Comparison of ENCODE assay signal across 13 mouse cellular contexts in genomic region chr17:30859989-30860585, GRCm38 (mm10). TPM values are rescaled to one million over a fixed set of nuclear protein-coding genes. Genes with fewer than 3 reads are reported as not detected.
DNase-seq lines count a peak whose midpoint lies in the region; ATAC-seq and TF ChIP-seq lines count a peak whose summit lies in the region.
"Had no signal": no experiment of that assay in that cellular context is flagged by ENCODE, and none has a peak within 500 bp of the region (broad histone marks: within the 10 kb centered on the region; RNA-seq: fewer than 3 reads in every experiment).

No protein-coding gene starts in this region.

- no peak; the same call in 1 of the 2 replicates for ATAC-seq in embryonic facial prominence, embryonic 12.5 days (ENCODE audit: insufficient number of reproducible peaks, insufficient read depth, low FRiP score, low TSS enrichment)
- peak; percentile 74 for ATAC-seq in forebrain, embryonic 13.5 days
- ATAC-seq in hindbrain, embryonic 15.5 days (ENCODE audit: low FRiP score, low read depth) = 0 out of 2 replicates have a peak, but pooled peaks have one; percentile 49
- no peak; the same call in 1 of the 2 replicates for ATAC-seq in midbrain, postnatal 0 days (ENCODE audit: low FRiP score)
- no peak for ATAC-seq in kidney, embryonic 16.5 days (ENCODE audit: low FRiP score, low TSS enrichment)
- no peak for ATAC-seq in heart, embryonic 12.5 days (ENCODE audit: insufficient number of reproducible peaks, low FRiP score)
- ATAC-seq: liver, embryonic 12.5 days had no signal

- H3K4me2 ChIP-seq in embryonic facial prominence, embryonic 12.5 days (replicated peaks) = no peak overlapping the region
- H3K4me2 ChIP-seq in forebrain, embryonic 13.5 days = no peak overlapping the region
- H3K4me2 ChIP-seq in hindbrain, embryonic 15.5 days = no peak overlapping the region
- no peak overlapping the region for H3K4me2 ChIP-seq in midbrain, postnatal 0 days (ENCODE audit: low read depth, low read length, poor library complexity, severe bottlenecking)
- no peak overlapping the region for H3K4me2 ChIP-seq in kidney, embryonic 16.5 days (replicated peaks; ENCODE audit: low read depth, low read length)
- no peak overlapping the region for H3K4me2 ChIP-seq in heart, embryonic 12.5 days
- H3K4me2 ChIP-seq: liver, embryonic 12.5 days had no signal

- no peak for TF ChIP-seq CTCF in midbrain, postnatal 0 days (IDR thresholded peaks at IDR 0.05)

- no peaks in the 10 kb centered on the region for H3K36me3 ChIP-seq in embryonic facial prominence, embryonic 12.5 days
- no peaks in the 10 kb centered on the region for H3K36me3 ChIP-seq in forebrain, embryonic 13.5 days (ENCODE audit: poor library complexity, severe bottlenecking)
- H3K36me3 ChIP-seq in hindbrain, embryonic 15.5 days = no peaks in the 10 kb centered on the region
- no peaks in the 10 kb centered on the region for H3K36me3 ChIP-seq in midbrain, postnatal 0 days (ENCODE audit: insufficient read depth, low read length)
- H3K36me3 ChIP-seq in kidney, embryonic 16.5 days (ENCODE audit: insufficient read depth, low read length) = no peaks in the 10 kb centered on the region
- no peaks in the 10 kb centered on the region for H3K36me3 ChIP-seq in heart, embryonic 12.5 days
- H3K36me3 ChIP-seq: heart, embryonic 10.5 days; liver, embryonic 12.5 days had no signal

- DNase-seq in midbrain, postnatal 0 days (ENCODE audit: low spot score) = peak; percentile 36
- DNase-seq in spleen, postnatal 14 days (ENCODE audit: low spot score in 2 of 2) = no peak
- DNase-seq: right cerebral cortex, postnatal 14 days; thymus, postnatal 36 days had no signal

- no peaks in the 10 kb centered on the region for H3K27me3 ChIP-seq in embryonic facial prominence, embryonic 12.5 days
- H3K27me3 ChIP-seq in forebrain, embryonic 13.5 days = no peaks in the 10 kb centered on the region
- no peaks in the 10 kb centered on the region for H3K27me3 ChIP-seq in hindbrain, embryonic 15.5 days
- H3K27me3 ChIP-seq in midbrain, postnatal 0 days (ENCODE audit: insufficient read depth, low read length) = no peaks in the 10 kb centered on the region
- H3K27me3 ChIP-seq in kidney, embryonic 16.5 days (ENCODE audit: insufficient read depth, low read length) = no peaks in the 10 kb centered on the region
- H3K27me3 ChIP-seq in heart, embryonic 12.5 days (replicated peaks) = no peaks in the 10 kb centered on the region

- WGBS in embryonic facial prominence, embryonic 12.5 days = 55% methylated on average over 10 of the region's 10 CpGs
- 12% methylated on average over 10 of the region's 10 CpGs for WGBS in forebrain, embryonic 13.5 days
- 18% methylated on average over 10 of the region's 10 CpGs for WGBS in hindbrain, embryonic 15.5 days
- WGBS in midbrain, postnatal 0 days = 15% methylated on average over 10 of the region's 10 CpGs
- 39% methylated on average over 10 of the region's 10 CpGs for WGBS in kidney, embryonic 16.5 days
- WGBS in heart, embryonic 12.5 days = 57% methylated on average over 10 of the region's 10 CpGs

- peak overlapping the region; percentile 17; the same call in 1 of the 2 replicates for H3K27ac ChIP-seq in embryonic facial prominence, embryonic 12.5 days
- peak overlapping the region; percentile 44 for H3K27ac ChIP-seq in forebrain, embryonic 13.5 days
- no peak overlapping the region for H3K27ac ChIP-seq in hindbrain, embryonic 15.5 days (replicated peaks)
- H3K27ac ChIP-seq in midbrain, postnatal 0 days (ENCODE audit: low read depth, low read length) = no peak overlapping the region
- no peak overlapping the region for H3K27ac ChIP-seq in kidney, embryonic 16.5 days (ENCODE audit: low read length)
- no peak overlapping the region for H3K27ac ChIP-seq in heart, embryonic 12.5 days (ENCODE audit: poor library complexity, severe bottlenecking)
- H3K27ac ChIP-seq: heart, embryonic 10.5 days; liver, embryonic 12.5 days had no signal

- no peak overlapping the region for H3K9ac ChIP-seq in embryonic facial prominence, embryonic 12.5 days
- H3K9ac ChIP-seq in forebrain, embryonic 13.5 days = no peak overlapping the region
- H3K9ac ChIP-seq in hindbrain, embryonic 15.5 days = no peak overlapping the region
- H3K9ac ChIP-seq in midbrain, postnatal 0 days (replicated peaks; ENCODE audit: low read length, poor library complexity, severe bottlenecking) = 0 out of 2 replicates have a peak overlapping the region, but pooled peaks have one; percentile 19
- H3K9ac ChIP-seq in kidney, embryonic 16.5 days (replicated peaks; ENCODE audit: low read length) = no peak overlapping the region
- H3K9ac ChIP-seq in heart, embryonic 12.5 days = no peak overlapping the region
- H3K9ac ChIP-seq: liver, embryonic 12.5 days had no signal

- no peak overlapping the region for H3K4me3 ChIP-seq in embryonic facial prominence, embryonic 12.5 days
- H3K4me3 ChIP-seq in forebrain, embryonic 13.5 days = no peak overlapping the region
- H3K4me3 ChIP-seq in hindbrain, embryonic 15.5 days = no peak overlapping the region
- H3K4me3 ChIP-seq in midbrain, postnatal 0 days (ENCODE audit: low read depth, low read length) = no peak overlapping the region
- H3K4me3 ChIP-seq in kidney, embryonic 16.5 days (ENCODE audit: low read length) = no peak overlapping the region
- H3K4me3 ChIP-seq in heart, embryonic 12.5 days = no peak overlapping the region
- H3K4me3 ChIP-seq: heart, embryonic 10.5 days; liver, embryonic 12.5 days; myocyte had no signal

- H3K4me1 ChIP-seq in embryonic facial prominence, embryonic 12.5 days = peaks cover 4% of the 10 kb centered on the region; the same call in 1 of the 2 replicates
- H3K4me1 ChIP-seq in forebrain, embryonic 13.5 days = peaks cover 24% of the 10 kb centered on the region
- H3K4me1 ChIP-seq in hindbrain, embryonic 15.5 days (replicated peaks) = peaks cover 12% of the 10 kb centered on the region; the same call in 1 of the 2 replicates
- H3K4me1 ChIP-seq in midbrain, postnatal 0 days (ENCODE audit: insufficient read depth, low read length) = peaks cover 4% of the 10 kb centered on the region; the same call in 1 of the 2 replicates
- 0 out of 2 replicates have a peak, but pooled peaks cover 7% of the 10 kb centered on the region for H3K4me1 ChIP-seq in kidney, embryonic 16.5 days (ENCODE audit: insufficient read depth, low read length)
- peaks cover 5% of the 10 kb centered on the region; the same call in 1 of the 2 replicates for H3K4me1 ChIP-seq in heart, embryonic 12.5 days (replicated peaks)

- no peaks in the 10 kb centered on the region for H3K9me3 ChIP-seq in embryonic facial prominence, embryonic 12.5 days
- H3K9me3 ChIP-seq in forebrain, embryonic 13.5 days (replicated peaks) = no peaks in the 10 kb centered on the region
- no peaks in the 10 kb centered on the region for H3K9me3 ChIP-seq in hindbrain, embryonic 15.5 days
- no peaks in the 10 kb centered on the region for H3K9me3 ChIP-seq in midbrain, postnatal 0 days (ENCODE audit: low read length)
- no peaks in the 10 kb centered on the region for H3K9me3 ChIP-seq in kidney, embryonic 16.5 days (ENCODE audit: low read length)
- no peaks in the 10 kb centered on the region for H3K9me3 ChIP-seq in heart, embryonic 12.5 days (replicated peaks)
- H3K9me3 ChIP-seq: heart, embryonic 10.5 days; liver, embryonic 12.5 days had no signal

RNA-seq across cellular contexts. Expression of gene Glp1r, which starts 41.5 kb away (rescaled TPM):
- polyA plus RNA-seq in embryonic facial prominence, embryonic 12.5 days (2016; fragmentation: Nextera tagmentation; extraction: Ambion mirVana) = not detected in 2 replicates
- 0.06 TPM in 1 of 2 replicates, not detected in the other for polyA plus RNA-seq in forebrain, embryonic 13.5 days (2015; fragmentation: Nextera tagmentation; extraction: Ambion mirVana)
- polyA plus RNA-seq in hindbrain, embryonic 15.5 days (2015; fragmentation: Nextera tagmentation; extraction: Ambion mirVana) = 0.71 and 0.95 TPM in 2 replicates
- total RNA-seq in midbrain, postnatal 0 days (2014; rRNA removed) = 3.3 and 3.4 TPM in 2 replicates
- polyA plus RNA-seq in midbrain, postnatal 0 days (2015; fragmentation: Nextera tagmentation; extraction: Ambion mirVana) = 1.2 and 1.5 TPM in 2 replicates
- polyA plus RNA-seq in kidney, embryonic 16.5 days (2015; fragmentation: Nextera tagmentation; extraction: Ambion mirVana) = 0.48 and 0.49 TPM in 2 replicates
- 0.13 and 0.15 TPM in 2 replicates for polyA plus RNA-seq in heart, embryonic 12.5 days (2016; fragmentation: Nextera tagmentation; extraction: Ambion mirVana)
- total RNA-seq: gastrocnemius, adult 8-10 months had no signal

Comparison
In these comparisons a context has a peak if more than half of its experiments do, and no peak if none do; other contexts are left out.
1. ATAC-seq: peak in forebrain, embryonic 13.5 days (single experiment) and hindbrain, embryonic 15.5 days (single experiment); none in embryonic facial prominence, embryonic 12.5 days (single experiment), midbrain, postnatal 0 days (single experiment), kidney, embryonic 16.5 days (single experiment) and heart, embryonic 12.5 days (single experiment).
2. H3K27ac ChIP-seq: peak in embryonic facial prominence, embryonic 12.5 days (single experiment) and forebrain, embryonic 13.5 days (single experiment); none in hindbrain, embryonic 15.5 days (single experiment), midbrain, postnatal 0 days (single experiment), kidney, embryonic 16.5 days (single experiment) and heart, embryonic 12.5 days (single experiment).